Mouse (Mus musculus): ENCODE measurements around the gene H2afy2.
A peak's percentile ranks its signal among the peaks of the same experiment; 100 is the strongest.

H2afy2 gene

DNA sequence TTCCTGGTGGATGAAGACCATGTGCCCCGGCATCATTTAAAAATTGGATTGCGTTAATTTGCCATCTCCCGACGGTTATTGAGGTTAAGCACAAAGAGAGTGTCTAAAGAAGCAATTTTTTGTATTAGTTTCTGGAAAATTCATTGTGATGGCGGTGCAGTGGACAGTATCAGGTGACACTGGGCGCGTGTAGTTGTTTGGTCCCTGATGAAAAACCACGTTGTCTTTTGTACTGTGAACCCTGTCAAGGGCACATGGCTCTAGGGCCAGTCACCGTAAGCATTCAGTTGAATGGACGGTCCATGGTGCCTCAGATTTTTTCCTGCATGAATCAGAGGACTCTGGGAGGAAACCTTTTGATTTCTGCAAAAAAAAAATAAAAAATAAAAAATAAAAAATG, 467 bp upstream of the H2afy2 start:
- DNase-seq (ENCODE audit: low spot score) = no peak

DNA sequence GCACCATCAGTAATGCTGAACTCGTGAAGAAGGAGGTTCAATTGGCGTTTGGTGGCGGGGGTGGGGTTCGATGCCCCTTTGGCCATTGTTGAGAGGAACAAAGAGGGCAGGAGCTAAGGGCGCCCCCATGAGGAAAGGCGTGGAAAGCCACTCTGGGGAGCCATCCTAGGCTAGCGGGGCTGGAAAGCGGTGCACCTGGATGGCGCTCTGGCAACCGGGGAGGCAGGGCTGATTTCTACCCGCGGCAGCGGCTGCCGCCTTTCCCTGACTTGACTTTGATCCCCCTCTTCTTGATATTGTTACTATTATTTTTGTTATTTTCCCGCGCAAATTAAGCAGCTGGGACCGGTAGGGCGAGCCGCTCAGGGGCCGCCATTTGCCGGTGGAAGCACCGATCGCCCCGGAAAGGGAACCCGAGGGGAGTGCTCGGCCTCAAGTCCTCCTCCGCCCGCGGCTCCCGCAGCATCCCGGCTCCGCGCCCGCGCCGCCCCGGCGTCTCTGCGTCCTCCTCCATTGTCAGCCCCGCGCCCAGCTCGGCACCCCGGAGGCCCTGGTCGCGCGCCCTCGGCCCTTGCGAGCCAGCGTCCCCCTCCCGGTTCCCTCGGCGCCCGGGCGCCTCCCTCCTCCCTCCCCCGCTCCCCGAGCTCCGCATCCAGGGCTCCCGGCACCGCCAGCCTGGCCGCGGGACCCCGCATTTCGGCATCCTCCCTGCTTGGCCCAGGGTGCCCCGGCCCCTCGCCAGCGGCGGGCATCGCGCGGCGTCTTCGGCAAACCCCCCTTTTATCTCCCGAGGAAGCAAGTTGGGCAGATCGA, 942 bp downstream of the H2afy2 start:
- DNase-seq (ENCODE audit: low spot score) = peak; percentile 68

DNA sequence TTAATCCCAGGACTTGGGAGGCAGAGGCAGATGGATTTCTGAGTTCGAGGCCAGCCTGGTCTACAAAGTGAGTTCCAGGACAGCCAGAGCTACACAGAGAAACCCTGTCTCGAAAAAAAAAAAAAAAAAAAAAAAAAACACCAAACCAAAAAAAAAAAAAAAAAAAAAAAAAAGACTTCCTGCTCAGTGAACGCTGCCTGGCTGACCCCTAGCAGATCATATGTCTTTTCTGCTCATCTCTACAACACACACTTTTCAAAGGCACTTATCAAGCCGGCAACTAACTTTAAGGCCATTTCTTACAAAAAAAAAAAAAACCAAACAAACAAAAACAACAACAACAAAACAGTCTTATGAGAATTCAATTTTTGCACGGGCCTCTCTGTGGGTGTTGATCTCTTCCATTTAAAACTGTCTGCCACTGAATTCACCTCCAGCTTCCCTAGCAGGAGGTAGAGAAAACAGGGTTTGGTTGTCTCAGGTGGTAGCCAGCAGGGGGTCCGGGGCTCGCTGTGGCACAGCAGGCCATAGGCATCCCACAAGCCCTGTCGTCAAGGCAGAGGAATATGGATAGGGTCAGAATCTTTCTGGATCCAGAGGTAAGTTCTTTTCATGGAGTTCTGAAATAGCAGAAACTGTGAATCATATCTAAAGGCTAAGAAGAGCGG, 2.4 kb downstream of the H2afy2 start:
- DNase-seq (ENCODE audit: low spot score) = no peak

DNA sequence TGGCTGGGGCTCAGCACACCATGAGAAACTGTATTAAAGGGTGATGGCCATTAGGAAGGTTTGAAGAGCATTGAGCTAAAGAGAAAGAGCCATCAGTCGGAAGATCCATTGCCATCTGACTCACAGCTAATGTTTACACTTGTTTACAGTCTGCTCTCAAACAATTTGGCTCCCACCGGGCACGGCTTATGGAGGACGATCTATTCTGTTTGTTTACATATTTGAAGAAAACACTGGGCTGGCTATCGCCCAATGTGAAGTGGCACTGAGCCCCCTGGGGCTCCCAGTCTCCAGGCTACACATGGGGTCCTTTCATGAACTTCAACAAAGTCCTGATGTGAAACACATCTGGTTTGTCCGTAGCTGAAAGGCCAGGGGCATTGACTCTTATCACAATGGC, 17.1 kb downstream of the H2afy2 start:
- no peak for DNase-seq (ENCODE audit: low spot score)

DNA sequence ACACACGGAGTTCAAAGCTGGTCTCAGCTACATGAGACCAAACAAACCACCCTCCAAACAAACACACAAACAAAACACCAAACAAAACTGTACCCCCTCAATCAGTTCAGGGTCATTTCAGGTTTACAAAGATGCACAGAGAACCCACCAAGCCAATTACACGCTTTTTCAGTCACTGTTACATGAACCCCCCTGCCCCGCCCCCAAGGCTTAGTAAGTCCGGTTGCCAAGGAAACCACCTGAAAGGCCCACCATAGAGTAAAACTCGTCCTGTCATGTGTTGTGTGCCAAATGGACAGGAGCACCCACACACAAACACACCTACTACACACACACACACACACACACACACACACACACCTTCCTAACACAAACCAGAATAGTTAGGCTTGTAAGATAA, 18.4 kb downstream of the H2afy2 start:
- DNase-seq (ENCODE audit: low spot score) = no peak

DNA sequence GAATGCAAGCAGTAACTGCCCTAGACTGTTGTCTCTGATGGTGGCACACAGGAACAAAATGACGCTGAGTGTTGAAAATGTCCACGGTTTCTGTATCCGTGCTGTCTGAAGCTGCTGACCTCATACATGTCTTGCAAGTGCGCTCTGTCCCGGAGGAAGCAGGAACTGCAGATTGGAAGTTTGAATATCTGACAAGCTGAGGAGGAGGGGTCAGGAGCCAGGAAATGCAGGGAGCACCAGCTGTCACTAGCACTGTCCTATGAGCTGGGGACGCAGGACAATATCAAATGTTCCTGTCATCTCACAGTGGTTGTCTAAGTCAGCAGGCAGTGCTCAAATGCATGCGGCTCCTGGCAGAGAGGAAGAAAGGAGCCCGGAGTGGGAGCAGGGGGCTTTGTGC, 19.3 kb downstream of the H2afy2 start:
- no peak for DNase-seq (ENCODE audit: low spot score)

DNA sequence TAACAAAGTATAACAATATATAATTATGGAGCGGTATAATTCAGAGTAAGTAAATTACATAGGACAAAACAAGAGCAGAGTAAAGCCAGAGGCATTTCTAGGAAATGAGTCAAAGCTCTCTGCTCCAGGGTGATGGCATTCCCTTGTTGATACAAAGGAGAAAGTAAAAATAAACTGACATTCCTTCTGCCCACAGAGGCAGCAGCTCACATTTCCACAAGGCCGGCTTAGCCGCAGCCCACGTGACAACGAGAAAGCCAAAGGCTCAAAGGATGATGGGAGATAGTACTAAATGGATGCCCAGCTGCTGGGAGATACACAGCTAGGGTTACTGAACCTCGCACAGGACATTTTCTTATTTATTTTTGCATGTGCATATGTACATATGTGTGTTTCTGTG, 24.1 kb downstream of the H2afy2 start:
- DNase-seq (ENCODE audit: low spot score) = peak; percentile 29

DNA sequence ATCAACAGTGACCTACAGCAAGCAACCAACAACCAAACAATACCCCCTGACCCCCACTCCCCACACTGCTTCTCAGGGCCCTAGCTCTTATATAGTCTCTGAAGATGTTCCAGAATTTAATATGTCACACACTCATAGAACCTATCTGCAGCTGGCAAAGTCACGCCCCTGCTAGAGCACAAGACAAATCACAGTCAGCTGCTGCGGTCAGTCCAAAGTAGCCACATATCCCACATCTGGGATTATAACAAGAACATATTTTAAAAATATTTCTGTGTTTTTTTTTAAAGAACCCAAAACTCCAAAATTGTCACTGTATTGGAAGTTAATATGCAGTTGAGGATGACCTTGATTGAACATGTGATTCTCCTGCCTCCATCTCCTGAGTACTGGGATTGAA, 25.0 kb downstream of the H2afy2 start:
- no peak for DNase-seq (ENCODE audit: low spot score)

DNA sequence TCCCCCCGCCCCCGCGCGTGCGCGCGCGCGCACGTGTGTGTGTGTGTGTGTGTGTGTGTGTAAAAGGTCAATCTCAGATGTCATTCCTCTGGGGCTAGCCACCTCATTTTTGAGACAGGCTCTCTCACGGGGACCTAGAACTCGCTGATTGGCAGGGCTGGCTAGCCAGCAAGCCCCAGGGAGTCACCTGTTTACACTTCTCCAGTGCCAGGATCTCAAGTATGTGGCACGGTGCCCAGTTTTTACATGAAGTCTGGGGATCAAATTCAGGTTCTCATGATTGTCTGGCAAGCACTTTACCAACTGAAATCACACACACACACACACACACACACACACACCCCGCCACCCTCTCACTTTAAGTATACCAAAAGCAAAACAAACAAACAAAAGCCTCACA, 26.9 kb downstream of the H2afy2 start:
- peak; percentile 16 for DNase-seq (ENCODE audit: low spot score)

DNA sequence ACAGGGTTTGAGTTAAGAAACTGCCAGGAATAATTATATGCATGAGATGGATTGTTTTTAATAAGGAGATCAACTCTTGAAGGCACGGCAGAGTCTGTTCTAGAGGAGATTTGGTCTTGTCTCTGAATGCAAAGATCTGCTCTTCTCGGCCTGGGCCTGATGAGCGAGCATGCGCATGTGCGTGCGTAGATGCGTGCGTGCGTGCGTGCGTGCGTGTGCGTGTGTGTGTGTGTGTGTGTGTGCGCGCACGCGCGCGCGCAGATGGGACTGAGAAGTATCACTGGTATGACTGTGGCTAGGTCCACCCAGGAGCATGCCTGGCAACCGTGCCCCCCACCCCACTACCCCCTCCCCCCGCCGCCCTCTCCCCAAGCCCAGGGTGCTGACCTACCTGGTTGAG, 30.9 kb downstream of the H2afy2 start:
- no peak for DNase-seq (ENCODE audit: low spot score)

DNA sequence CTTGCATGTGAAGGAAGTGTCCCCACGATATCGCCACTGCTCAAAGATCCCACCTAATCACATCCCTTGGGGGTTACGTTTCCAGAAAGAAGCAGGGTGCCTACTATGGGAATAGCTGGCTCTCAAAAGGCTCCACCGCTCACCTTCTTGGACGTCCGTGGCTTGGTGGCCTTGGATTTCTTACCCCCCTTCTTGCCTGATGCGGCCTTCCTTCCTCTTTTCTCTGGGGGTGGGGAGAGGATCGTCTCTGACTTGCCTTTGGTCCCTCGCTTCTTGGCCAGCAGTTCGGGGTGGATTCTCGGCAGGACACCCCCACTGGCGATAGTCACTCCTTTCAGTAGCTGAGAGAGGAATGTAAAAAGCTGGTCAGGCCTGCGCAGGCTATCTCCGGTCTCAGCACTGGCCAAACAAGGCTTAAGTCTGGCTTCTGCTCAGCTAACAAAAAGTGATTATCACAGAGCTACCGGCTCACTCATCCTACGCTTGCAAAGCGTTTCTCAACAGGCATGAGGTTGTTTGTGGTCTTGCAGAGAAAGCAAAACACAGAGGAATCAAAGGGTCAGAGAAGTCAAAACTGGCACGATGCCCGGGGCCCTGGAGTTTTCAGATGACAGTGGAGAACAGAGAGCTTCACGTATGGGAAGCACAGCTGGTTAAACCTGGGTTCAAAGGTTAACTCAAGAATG, 32.3 kb downstream of the H2afy2 start:
- peak; percentile 55 for DNase-seq (ENCODE audit: low spot score)

DNA sequence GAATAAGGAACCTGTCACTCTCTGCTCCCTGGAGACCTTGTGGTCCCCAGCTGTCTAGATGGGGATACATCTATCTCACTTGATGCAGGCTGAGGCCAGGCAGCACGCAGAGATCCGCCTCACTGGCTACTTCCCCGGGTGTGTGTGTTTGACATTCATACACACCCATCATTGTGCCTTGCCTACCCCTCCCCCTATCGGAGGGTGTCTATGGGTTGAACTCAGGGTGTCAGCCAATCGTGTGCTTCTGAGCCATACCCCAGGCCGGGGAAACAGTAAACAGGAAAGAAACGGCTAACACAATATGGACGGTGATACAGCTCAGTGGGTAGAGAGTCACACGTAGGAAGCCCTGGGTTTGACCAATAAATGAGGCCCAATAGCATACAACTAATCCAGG, 33.9 kb downstream of the H2afy2 start:
- no peak for DNase-seq (ENCODE audit: low spot score)

DNA sequence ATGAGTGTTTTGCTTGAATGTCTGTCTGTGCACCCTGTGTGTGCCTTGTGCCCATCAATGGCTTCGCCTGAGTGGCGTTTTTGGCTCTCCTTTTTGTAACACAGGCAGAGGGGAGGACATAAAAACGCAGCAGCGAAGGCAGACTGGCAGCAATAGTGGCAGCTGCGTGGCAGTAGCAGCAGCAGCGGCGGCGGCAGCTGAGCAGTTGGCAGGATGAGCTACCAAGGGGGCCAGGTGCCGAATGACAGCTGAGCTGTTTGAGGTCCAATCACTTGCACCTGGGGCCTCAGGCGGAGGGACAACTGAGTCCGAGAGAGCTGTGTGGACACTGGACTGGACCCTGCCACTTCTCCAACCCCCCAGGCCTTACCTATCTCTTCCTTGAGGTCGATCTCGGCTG, 36.6 kb downstream of the H2afy2 start:
- DNase-seq (ENCODE audit: low spot score) = no peak

DNA sequence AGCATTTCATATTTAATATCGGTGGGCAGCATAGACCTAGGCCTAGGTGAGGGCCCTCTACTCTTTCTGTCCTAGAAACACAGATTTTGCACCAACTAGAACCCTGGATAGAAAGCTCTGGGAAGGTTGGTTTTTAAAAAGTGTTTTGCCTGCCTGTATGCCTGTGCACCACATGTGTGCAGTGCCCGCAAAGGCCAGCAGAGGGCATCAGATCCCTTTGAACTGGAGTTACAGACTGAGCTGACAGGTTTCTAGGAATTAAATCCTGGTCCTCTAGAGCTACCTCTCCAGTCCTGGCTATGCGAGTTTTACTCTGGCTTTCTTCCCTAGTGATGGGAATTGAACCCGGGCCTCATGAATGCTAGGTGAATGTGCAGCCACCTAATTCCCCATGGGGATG, 38.8 kb downstream of the H2afy2 start:
- DNase-seq (ENCODE audit: low spot score) = no peak

DNA sequence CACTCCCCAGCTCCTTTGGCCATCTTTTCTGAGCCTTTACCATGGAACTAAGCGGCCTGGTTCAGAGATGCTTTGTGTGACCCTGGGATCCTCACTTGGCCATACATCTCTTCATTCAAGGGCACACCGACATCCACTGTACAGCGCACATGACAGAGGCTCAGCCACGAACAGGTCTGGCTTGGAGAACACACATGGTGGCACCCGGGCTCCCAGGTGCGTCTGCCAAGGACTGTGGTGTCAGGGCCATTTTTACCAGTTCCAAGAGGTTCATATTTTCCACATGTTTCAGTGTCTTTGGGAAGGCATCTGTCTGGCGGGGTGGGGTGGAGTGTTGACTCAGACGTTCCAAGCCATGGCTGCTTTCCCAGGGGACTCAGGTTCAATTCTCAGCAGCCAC, 41.6 kb downstream of the H2afy2 start:
- DNase-seq (ENCODE audit: low spot score) = no peak

DNA sequence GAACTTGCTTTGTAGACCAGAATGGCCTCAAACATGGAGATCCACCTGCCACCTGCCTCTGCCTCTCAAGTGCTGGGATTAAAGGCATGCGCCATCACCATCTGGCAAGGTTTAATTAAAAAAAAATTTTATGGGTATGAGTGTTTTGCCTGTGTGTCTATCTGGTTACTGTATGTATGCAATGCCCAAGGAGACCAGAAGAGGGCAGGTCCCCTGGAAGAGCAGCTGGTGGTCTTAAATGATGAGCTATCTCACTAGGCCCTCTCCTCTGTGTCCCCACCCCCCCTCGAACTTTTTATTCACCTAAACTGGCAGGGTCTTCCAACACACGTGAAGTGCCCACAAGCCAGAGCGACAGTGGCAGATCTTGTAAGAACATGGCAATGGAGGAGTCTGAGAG, 42.1 kb downstream of the H2afy2 start:
- no peak for DNase-seq (ENCODE audit: low spot score)

DNA sequence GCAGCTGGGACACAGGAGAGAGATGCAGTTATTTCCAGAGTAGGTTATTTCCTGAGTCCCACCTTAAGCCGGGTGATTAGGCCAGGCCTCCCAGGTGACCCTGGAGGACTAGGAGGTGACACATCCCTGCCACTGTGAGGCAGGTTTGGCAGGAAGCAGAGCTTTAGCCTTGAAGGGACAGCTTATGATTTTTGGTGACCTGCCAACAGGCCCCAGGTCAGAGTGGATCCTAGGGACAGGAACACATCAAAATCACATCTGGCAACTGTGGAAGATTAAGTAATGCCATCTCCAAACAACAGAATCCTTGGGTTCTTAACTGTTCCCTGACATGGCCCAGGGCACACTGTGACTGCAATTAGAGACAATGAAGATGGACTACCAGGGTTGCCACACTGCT, 42.6 kb downstream of the H2afy2 start:
- no peak for DNase-seq (ENCODE audit: low spot score)

DNA sequence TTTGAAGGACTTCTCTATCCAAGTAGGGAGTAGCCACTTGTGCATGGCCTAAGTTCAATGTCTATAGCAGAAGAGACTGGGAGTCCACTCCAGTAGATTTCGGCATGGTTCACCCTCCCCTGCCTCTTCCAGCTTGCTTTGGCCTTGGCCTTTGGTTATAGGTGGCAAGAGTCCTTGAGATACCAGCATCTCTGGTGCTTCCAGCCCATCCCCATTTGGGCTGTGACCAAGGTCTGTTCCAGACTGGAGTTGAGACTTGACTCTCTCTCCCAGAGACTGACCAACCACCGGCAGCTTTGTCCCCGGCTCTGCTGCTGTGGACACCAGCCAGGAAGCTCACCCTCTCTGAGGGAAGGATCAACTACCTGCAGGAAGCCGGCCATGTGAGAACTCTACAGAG, 45.8 kb downstream of the H2afy2 start:
- no peak for DNase-seq (ENCODE audit: low spot score)

DNA sequence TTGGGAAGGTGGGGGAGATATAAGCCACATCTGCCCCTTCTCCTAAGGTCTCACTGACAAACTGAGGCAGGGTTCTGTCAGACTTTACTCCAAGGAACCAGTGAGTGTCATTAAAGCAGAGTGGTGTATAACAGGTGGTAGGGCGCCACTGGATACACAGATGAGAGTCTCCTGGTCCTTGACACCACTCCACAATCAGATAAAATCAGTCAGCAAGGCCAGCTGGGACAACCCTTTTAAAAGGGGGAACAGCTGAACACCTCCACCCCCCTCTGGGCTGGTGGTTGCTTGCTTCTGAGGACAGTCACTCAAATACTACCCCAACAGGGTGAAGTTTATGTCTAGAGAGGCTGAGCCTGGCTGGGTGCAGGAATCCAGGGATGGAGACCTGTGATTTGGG, 46.4 kb downstream of the H2afy2 start:
- DNase-seq (ENCODE audit: low spot score) = no peak

DNA sequence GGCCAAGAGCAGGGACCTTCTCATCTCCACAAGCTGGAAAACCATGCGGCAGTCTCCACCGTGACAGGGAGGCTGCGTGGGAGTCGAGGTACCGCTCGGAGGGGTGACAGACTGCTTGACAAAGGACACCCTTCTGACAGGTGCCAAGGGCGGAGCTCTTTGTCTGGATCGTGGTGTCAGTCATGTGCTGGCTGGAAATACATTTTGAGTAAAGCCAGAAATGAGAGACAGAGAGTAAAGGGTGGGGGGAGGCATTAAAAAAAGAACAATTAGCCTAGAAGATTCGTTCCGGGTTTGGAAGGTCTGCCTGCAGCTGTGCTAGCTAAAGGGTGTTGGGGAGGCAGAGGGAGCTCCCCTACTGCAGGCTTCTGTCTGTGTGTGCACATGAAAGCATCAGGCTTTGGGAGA, 47.3 kb downstream of the H2afy2 start:
- DNase-seq (ENCODE audit: low spot score) = no peak

DNA sequence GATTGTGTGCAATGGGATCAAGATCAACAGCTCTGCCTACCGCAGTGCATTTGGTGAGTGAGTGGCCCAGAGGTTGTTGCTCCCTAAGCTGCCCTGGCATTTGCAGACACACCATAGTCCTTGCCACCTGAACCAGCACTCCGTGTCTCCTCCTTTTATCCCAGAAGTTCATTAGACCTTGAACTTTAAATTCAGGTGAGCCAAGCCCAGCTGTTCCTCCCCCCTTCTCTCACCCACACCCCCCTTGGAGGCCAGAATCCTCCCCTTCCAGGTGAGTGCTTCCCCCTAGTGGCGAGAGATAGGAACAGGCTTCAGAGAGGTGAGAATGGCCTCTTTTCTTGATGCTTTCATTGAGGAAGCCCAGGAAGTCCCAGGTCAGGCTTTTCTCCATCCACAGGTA, 49.6 kb downstream of the H2afy2 start:
- DNase-seq (ENCODE audit: low spot score) = no peak

DNA sequence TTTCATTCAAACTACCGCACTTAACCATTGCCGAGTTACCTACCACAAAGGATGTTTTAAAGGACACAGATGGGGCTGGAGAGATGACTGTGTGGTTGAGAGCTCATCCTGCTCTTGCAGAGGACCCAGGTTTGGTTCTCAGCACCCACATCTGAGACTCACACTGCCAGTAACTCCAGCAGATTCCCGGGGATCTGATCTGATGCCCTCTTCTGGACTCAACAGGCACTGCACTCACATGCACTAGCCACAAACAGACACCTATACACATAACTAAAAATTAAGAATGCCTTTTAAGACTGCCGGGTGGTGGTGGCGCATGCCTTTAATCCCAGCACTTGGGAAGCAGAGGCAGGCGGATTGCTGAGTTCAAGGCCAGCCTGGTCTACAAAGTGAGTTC, 53.8 kb downstream of the H2afy2 start:
- DNase-seq (ENCODE audit: low spot score) = no peak

DNA sequence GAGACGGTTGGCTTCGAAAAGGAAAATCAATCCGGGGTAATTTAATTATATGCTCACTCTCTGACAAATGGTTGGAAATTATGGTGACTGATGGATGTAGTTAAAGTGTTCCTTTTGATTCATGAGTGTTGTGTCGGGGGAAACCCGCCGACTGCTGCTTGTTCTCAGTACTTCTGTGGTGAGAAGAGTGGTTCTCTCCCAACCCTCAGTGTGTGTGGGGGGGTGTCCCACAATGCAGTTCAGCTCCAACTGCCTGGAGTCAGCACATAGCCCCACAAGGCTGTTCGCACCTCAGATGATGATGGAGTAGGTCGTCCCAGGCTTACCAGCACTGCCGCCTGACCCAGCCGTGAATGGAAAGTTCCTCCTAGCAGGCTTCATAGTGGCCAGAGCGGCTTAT, 54.8 kb downstream of the H2afy2 start:
- no peak for DNase-seq (ENCODE audit: low spot score)

Measured in ovary, postnatal 36 days (tissue).